Mouse (Mus musculus) kidney, postnatal 0 days (tissue): ENCODE measurements around the gene Sec14l2. TPM values are rescaled to one million over a fixed set of nuclear protein-coding genes. Genes with fewer than 3 reads are reported as not detected.
"Not testable (repeated sequence)": the region's sequence is repeated elsewhere in the genome, so short reads cannot be mapped to it uniquely, and the experiment has no call there.

Experiments
- ATAC-seq: fragments of 200-750 bp; cut with Nextera tagmentation; replicated peaks from 2 replicates; pipeline ENCODE4 v1.8.0; 2017; ENCODE audit warnings: low read depth, moderate number of reproducible peaks, moderate TSS enrichment, moderate library complexity; ENCODE audit not compliant: low FRiP score
- DNase-seq: peaks from one replicate; pipeline ENCODE4 v3.0.0-alpha.2; 2016; ENCODE audit warnings: low spot score
- H3K27ac ChIP-seq: fragments of 300-500 bp; sonication (generic); 2 replicates; pipeline ENCODE4 v1.5.1; 2014; ENCODE audit warnings: mild to moderate bottlenecking
- H3K27me3 ChIP-seq: fragments of 300-500 bp; sonication (generic); 2 replicates; pipeline ENCODE4 v1.6.1; 2014; ENCODE audit warnings: low read length, mixed read lengths; ENCODE audit not compliant: insufficient read depth
- H3K36me3 ChIP-seq: fragments of 300-500 bp; sonication (generic); 2 replicates; pipeline ENCODE4 v1.6.1; 2014; ENCODE audit warnings: low read length, mixed read lengths; ENCODE audit not compliant: insufficient read depth
- H3K4me1 ChIP-seq: fragments of 300-500 bp; sonication (generic); replicated peaks from 2 replicates; pipeline ENCODE4 v1.6.1; 2014; ENCODE audit warnings: antibody characterized with exemption, low read length, mixed read lengths; ENCODE audit not compliant: insufficient read depth
- H3K4me2 ChIP-seq: fragments of 300-500 bp; sonication (generic); 2 replicates; pipeline ENCODE4 v1.6.1; 2014; ENCODE audit warnings: mild to moderate bottlenecking, low read length, moderate library complexity, mixed read lengths
- H3K4me3 ChIP-seq: fragments of 300-500 bp; sonication (generic); replicated peaks from 2 replicates; pipeline ENCODE4 v1.5.1; 2014; ENCODE audit warnings: low read depth, low read length
- H3K9ac ChIP-seq: fragments of 300-500 bp; sonication (generic); 2 replicates; pipeline ENCODE4 v1.6.1; 2014; ENCODE audit warnings: low read depth, low read length
- H3K9me3 ChIP-seq: fragments of 300-500 bp; sonication (generic); replicated peaks from 2 replicates; pipeline ENCODE4 v1.6.1; 2016; ENCODE audit warnings: low read length, inconsistent platforms, mixed read lengths
- CTCF ChIP-seq: IDR thresholded peaks from 2 replicates; pipeline ENCODE4 v1.5.1; 2016; ENCODE audit warnings: antibody characterized with exemption, low read depth, mild to moderate bottlenecking, moderate library complexity
- WGBS: fragments of 180-500 bp; shearing (Covaris S2); extraction: QIAGEN DNeasy Blood & Tissue Kit; methylation state at CpG from one replicate; pipeline ENCODE4 v1.1.7; 2014; 5-methylcytosine and 5-hydroxymethylcytosine counted together
- polyA plus RNA-seq: library from polyadenylated mRNA; unstranded; fragments of >200 nt; fragmentation: Nextera tagmentation; extraction: Ambion mirVana; gene quantifications from 2 replicates; pipeline ENCODE4 v1.2.1, GENCODE M21; 2015

Gene Sec14l2
- polyA plus RNA-seq, 1 experiment from 2014 or later: 1.3 TPM

GRCm38 (mm10) chr11:4119635-4120034 is 3.6 kb downstream of the Sec14l2 start:
- ATAC-seq (no peak), DNase-seq (no peak)
- Histone ChIP-seq H3K4me2 (no peak overlapping the region), H3K4me3 (no peak overlapping the region), H3K4me1 (peaks cover 11% of the 10 kb centered on the region; the same call in 1 of the 2 replicates), H3K9ac (no peak overlapping the region), H3K27me3 (no peaks in the 10 kb centered on the region), H3K9me3 (no peaks in the 10 kb centered on the region), H3K36me3 (no peaks in the 10 kb centered on the region), H3K27ac (no peak overlapping the region)
- 60% methylated on average over 5 of the region's 5 CpGs for WGBS
- no peak for TF ChIP-seq CTCF

- DNase-seq: peak; percentile 62
- TF ChIP-seq CTCF: no peak
- Histone ChIP-seq H3K4me2 (peak overlapping the region; percentile 84), H3K27ac (no peak overlapping the region), H3K36me3 (no peaks in the 10 kb centered on the region), H3K4me1 (peaks cover 11% of the 10 kb centered on the region; the same call in 1 of the 2 replicates), H3K27me3 (no peaks in the 10 kb centered on the region), H3K9me3 (no peaks in the 10 kb centered on the region), H3K4me3 (peak overlapping the region; percentile 43), H3K9ac (peak overlapping the region; percentile 52)
- under 1% methylated on average over 41 of the region's 41 CpGs for WGBS
- peak; percentile 45 for ATAC-seq
These were observed 4.9 kb downstream of the Sec14l2 start for GRCm38 (mm10) chr11:4118081-4118921.

GRCm38 (mm10) chr11:4117372-4118071 is 5.7 kb downstream of the Sec14l2 start:
- peak overlapping the region; percentile 84 for H3K4me2 ChIP-seq
- H3K27me3 ChIP-seq: no peaks in the 10 kb centered on the region
- WGBS: 21% methylated on average over 3 of the region's 3 CpGs
- no peaks in the 10 kb centered on the region for H3K36me3 ChIP-seq
- H3K9me3 ChIP-seq: no peaks in the 10 kb centered on the region
- ATAC-seq (peak; percentile 36; the same call in 1 of the 2 replicates), DNase-seq (peak; percentile 15)
- H3K9ac ChIP-seq: peak overlapping the region; percentile 52; the same call in 1 of the 2 replicates
- H3K4me3 ChIP-seq: peak overlapping the region; percentile 43
- TF ChIP-seq CTCF: peak; percentile 27; the same call in 1 of the 2 replicates
- no peak overlapping the region for H3K27ac ChIP-seq
- H3K4me1 ChIP-seq: peaks cover 11% of the 10 kb centered on the region; the same call in 1 of the 2 replicates

GRCm38 (mm10) chr11:4116458-4117141 is 6.6 kb downstream of the Sec14l2 start:
- ATAC-seq: no peak
- no peak for TF ChIP-seq CTCF

GRCm38 (mm10) chr11:4115407-4115806 is 7.8 kb downstream of the Sec14l2 start:
- WGBS: 89% methylated on average over 4 of the region's 4 CpGs

More at GRCm38 (mm10) chr11:4116458-4117141, 6.6 kb downstream of the Sec14l2 start:
- WGBS: 50% methylated on average over 11 of the region's 11 CpGs
- no peak overlapping the region for H3K4me3 ChIP-seq
- no peak overlapping the region for H3K4me2 ChIP-seq
- no peak overlapping the region for H3K27ac ChIP-seq
- DNase-seq: no peak
- no peaks in the 10 kb centered on the region for H3K27me3 ChIP-seq
- no peaks in the 10 kb centered on the region for H3K9me3 ChIP-seq
- H3K4me1 ChIP-seq: peaks cover 11% of the 10 kb centered on the region; the same call in 1 of the 2 replicates
- H3K9ac ChIP-seq: no peak overlapping the region
- no peaks in the 10 kb centered on the region for H3K36me3 ChIP-seq

GRCm38 (mm10) chr11:4114541-4114940 is 8.7 kb downstream of the Sec14l2 start:
- ATAC-seq, H3K4me2 ChIP-seq, H3K36me3 ChIP-seq, H3K27ac ChIP-seq, H3K9ac ChIP-seq, DNase-seq, H3K9me3 ChIP-seq, H3K4me3 ChIP-seq, H3K27me3 ChIP-seq: not testable (repeated sequence)
- peaks cover 11% of the 10 kb centered on the region; the same call in 1 of the 2 replicates for H3K4me1 ChIP-seq
- 82% methylated on average over 6 of the region's 6 CpGs for WGBS

More at GRCm38 (mm10) chr11:4115407-4115806, 7.8 kb downstream of the Sec14l2 start:
- TF ChIP-seq CTCF: no peak
- DNase-seq (no peak), ATAC-seq (no peak)
- H3K27me3 ChIP-seq: no peaks in the 10 kb centered on the region
- H3K9me3 ChIP-seq: no peaks in the 10 kb centered on the region
- no peak overlapping the region for H3K27ac ChIP-seq
- no peak overlapping the region for H3K4me3 ChIP-seq
- H3K4me1 ChIP-seq: peaks cover 11% of the 10 kb centered on the region; the same call in 1 of the 2 replicates
- no peak overlapping the region for H3K4me2 ChIP-seq
- no peak overlapping the region for H3K9ac ChIP-seq
- H3K36me3 ChIP-seq: no peaks in the 10 kb centered on the region
